Mouse (Mus musculus) left cerebral cortex, adult 9 months (tissue): ENCODE measurements around the gene Olfr1015.

ENCODE experiments used
- DNase-seq, 2 experiments: peaks; one replicate each; pipeline ENCODE4 v3.0.0; 2022; ENCODE audit warnings: low spot score in 2 of 2

Olfr1015 gene

GRCm38 (mm10) chr2:85781717-85782116 lies at the start of gene Olfr1015:
Gene Olfr1015, plus strand, starts transcription at chr2:85782017.
- no peak for DNase-seq

- DNase-seq = no peak
These were observed 28.0 kb upstream of the Olfr1015 start for GRCm38 (mm10) chr2:85753822-85754221.

- no peak for DNase-seq
These were observed 19.2 kb upstream of the Olfr1015 start, which contains the start of gene Olfr1012 for GRCm38 (mm10) chr2:85762666-85763065. Gene Olfr1012, minus strand, starts transcription at chr2:85762766.

GRCm38 (mm10) chr2:85766798-85767197 lies 15.0 kb upstream of the Olfr1015 start, which contains the start of gene Olfr1013:
Gene Olfr1013, plus strand, starts transcription at chr2:85767098.
- DNase-seq = no peak

- DNase-seq = no peak
These were observed 9.4 kb upstream of the Olfr1015 start, which contains the start of gene Olfr1014 for GRCm38 (mm10) chr2:85772413-85772812. Gene Olfr1014, plus strand, starts transcription at chr2:85772713.

- DNase-seq = no peak
These were observed 10.5 kb downstream of the Olfr1015 start for GRCm38 (mm10) chr2:85792331-85792730.

- DNase-seq = no peak
These were observed 20.6 kb downstream of the Olfr1015 start, which contains the start of gene Olfr1016 for GRCm38 (mm10) chr2:85802444-85802843. Gene Olfr1016, minus strand, starts transcription at chr2:85802544.

- DNase-seq = no peak
These were observed 22.7 kb downstream of the Olfr1015 start for GRCm38 (mm10) chr2:85804501-85804900.

- DNase-seq = no peak
These were observed 36.4 kb downstream of the Olfr1015 start, which contains the start of gene Olfr1018 for GRCm38 (mm10) chr2:85818179-85818578. Gene Olfr1018, plus strand, starts transcription at chr2:85818479.
